Mouse (Mus musculus) thymus, adult 2 months (tissue): ENCODE measurements around the gene Osmr. TPM values are rescaled to one million over a fixed set of nuclear protein-coding genes. Genes with fewer than 3 reads are reported as not detected.

Source experiments
- DNase-seq: peaks from one replicate; pipeline ENCODE4 v3.0.0; 2021
- H3K27ac ChIP-seq: fragments of 200-500 bp; 2 replicates; pipeline ENCODE4 v1.5.1; 2012; ENCODE audit warnings: low read length, control low read depth; ENCODE audit not compliant: control insufficient read depth, insufficient read depth
- H3K27me3 ChIP-seq: fragments of 200-500 bp; 2 replicates; pipeline ENCODE4 v1.6.1; 2012; ENCODE audit warnings: mild to moderate bottlenecking, low read length, moderate library complexity, mixed read lengths; ENCODE audit not compliant: control insufficient read depth, insufficient read depth
- H3K36me3 ChIP-seq: fragments of 200-500 bp; 2 replicates; pipeline ENCODE4 v1.6.1; 2012; ENCODE audit warnings: mild to moderate bottlenecking, low read length, moderate library complexity; ENCODE audit not compliant: control insufficient read depth, insufficient read depth
- H3K4me1 ChIP-seq: fragments of 200-500 bp; replicated peaks from 2 replicates; pipeline ENCODE4 v1.6.1; 2012; ENCODE audit warnings: low read length; ENCODE audit not compliant: control insufficient read depth, insufficient read depth
- H3K4me3 ChIP-seq: fragments of 200-500 bp; 2 replicates; pipeline ENCODE4 v1.5.1; 2012; ENCODE audit warnings: mild to moderate bottlenecking, low read length, control low read depth, moderate library complexity; ENCODE audit not compliant: control insufficient read depth, insufficient read depth
- CTCF ChIP-seq: fragments of 200-500 bp; IDR thresholded peaks from 2 replicates; pipeline ENCODE4 v1.5.1; 2012; ENCODE audit warnings: mild to moderate bottlenecking, control low read depth, low read length, moderate library complexity, borderline replicate concordance; ENCODE audit not compliant: control insufficient read depth, poor library complexity, insufficient read depth; ENCODE audit errors: extremely low read depth
- POLR2A ChIP-seq: fragments of 200-500 bp; IDR thresholded peaks from 2 replicates; pipeline ENCODE4 v1.6.1; 2012; ENCODE audit warnings: mild to moderate bottlenecking, low read length, control low read depth, moderate library complexity; ENCODE audit not compliant: control insufficient read depth, poor library complexity, insufficient read depth; ENCODE audit errors: extremely low read depth
- WGBS: fragments of 180-500 bp; shearing (Covaris S2); methylation state at CpG from one replicate; pipeline ENCODE4 v1.1.7; 2018; 5-methylcytosine and 5-hydroxymethylcytosine counted together
- polyA plus RNA-seq: library from polyadenylated mRNA; depleted of rRNA; stranded (reverse); fragments of >200 nt; gene quantifications from 2 replicates; pipeline ENCODE4 v1.2.3, GENCODE M21; 2012

Gene Osmr
- polyA plus RNA-seq, 1 experiment: 5.2 TPM

- no peaks in the 10 kb centered on the region for H3K36me3 ChIP-seq
- WGBS: 49% methylated on average over 4 of the region's 4 CpGs
- TF ChIP-seq POLR2A (no peak), CTCF (no peak)
- no peak for DNase-seq
- no peak overlapping the region for H3K4me3 ChIP-seq
- H3K27me3 ChIP-seq: no peaks in the 10 kb centered on the region
- H3K4me1 ChIP-seq: no peaks in the 10 kb centered on the region
- no peak overlapping the region for H3K27ac ChIP-seq
Measured at GRCm38 (mm10) chr15:6883091-6883490, 8.3 kb upstream of the Osmr start.

GRCm38 (mm10) chr15:6882180-6882579 is 7.4 kb upstream of the Osmr start:
- Histone ChIP-seq H3K4me3 (no peak overlapping the region), H3K36me3 (no peaks in the 10 kb centered on the region), H3K27me3 (no peaks in the 10 kb centered on the region), H3K4me1 (no peaks in the 10 kb centered on the region), H3K27ac (no peak overlapping the region)
- no peak for TF ChIP-seq POLR2A
- TF ChIP-seq CTCF: no peak
- WGBS: 30% methylated on average over 7 of the region's 7 CpGs
- no peak for DNase-seq

- TF ChIP-seq CTCF (no peak), POLR2A (no peak)
- Histone ChIP-seq H3K36me3 (no peaks in the 10 kb centered on the region), H3K27me3 (no peaks in the 10 kb centered on the region), H3K4me1 (no peaks in the 10 kb centered on the region), H3K4me3 (no peak overlapping the region), H3K27ac (no peak overlapping the region)
- no peak for DNase-seq
- 74% methylated on average over 9 of the region's 9 CpGs for WGBS
Measured at GRCm38 (mm10) chr15:6881211-6881610, 6.4 kb upstream of the Osmr start.

GRCm38 (mm10) chr15:6873807-6874600 is 765 bp downstream of the Osmr start:
- Histone ChIP-seq H3K4me3 (peak overlapping the region; percentile 34), H3K4me1 (no peaks in the 10 kb centered on the region), H3K27me3 (peaks cover 10% of the 10 kb centered on the region; the same call in 1 of the 2 replicates), H3K27ac (no peak overlapping the region), H3K36me3 (no peaks in the 10 kb centered on the region)
- TF ChIP-seq CTCF (no peak), POLR2A (no peak)
- WGBS: 5% methylated on average over 52 of the region's 52 CpGs
- no peak for DNase-seq

GRCm38 (mm10) chr15:6873154-6873806 is 1.5 kb downstream of the Osmr start:
- Histone ChIP-seq H3K27me3 (peaks cover 10% of the 10 kb centered on the region; the same call in 1 of the 2 replicates), H3K27ac (no peak overlapping the region), H3K4me1 (no peaks in the 10 kb centered on the region), H3K4me3 (peak overlapping the region; percentile 34), H3K36me3 (no peaks in the 10 kb centered on the region)
- TF ChIP-seq POLR2A (no peak), CTCF (no peak)
- no peak for DNase-seq
- WGBS: 30% methylated on average over 17 of the region's 17 CpGs

- Histone ChIP-seq H3K27me3 (peaks cover 10% of the 10 kb centered on the region; the same call in 1 of the 2 replicates), H3K36me3 (no peaks in the 10 kb centered on the region), H3K4me3 (no peak overlapping the region), H3K27ac (no peak overlapping the region; the same call in 1 of the 2 replicates), H3K4me1 (no peaks in the 10 kb centered on the region)
- 18% methylated on average over 11 of the region's 11 CpGs for WGBS
- no peak for TF ChIP-seq CTCF
- no peak for TF ChIP-seq POLR2A
- no peak for DNase-seq
Measured at GRCm38 (mm10) chr15:6871621-6872359, 3.0 kb downstream of the Osmr start.
